51 mouse cellular contexts compared by ENCODE assay signal in genomic region chr9:39623783-39624182, GRCm38 (mm10). TPM values are rescaled to one million over a fixed set of nuclear protein-coding genes. Genes with fewer than 3 reads are reported as not detected.
"Had no signal": no experiment of that assay in that cellular context is flagged by ENCODE, and none has a peak within 500 bp of the region (broad histone marks: within the 10 kb centered on the region; RNA-seq: fewer than 3 reads in every experiment).

No protein-coding gene starts in this region.

- ATAC-seq: hindbrain, embryonic 16.5 days; hindbrain, postnatal 0 days; inflammation-experienced regulatory T-cells, adult 6 months; intestine, embryonic 15.5 days; intestine, postnatal 0 days had no signal

- DNase-seq: heart, postnatal 10 days; heart, postnatal 14 days; heart, postnatal 36 days; heart, postnatal 4 days; kidney, adult 11 months; kidney, adult 18-20 months; kidney, adult 2 months; kidney, adult 8-10 months; kidney, adult 9 months; kidney, postnatal 10 days; kidney, postnatal 14 days; kidney, postnatal 25 days; kidney, postnatal 36 days; kidney, postnatal 4 days; layer of hippocampus, adult 9-11 months; layer of hippocampus, postnatal 36 days had no signal

RNA-seq across cellular contexts. Expression of gene Olfr960, which starts 2.6 kb away (rescaled TPM):
- total RNA-seq: heart, postnatal 10 days; heart, postnatal 14 days; heart, postnatal 25 days; heart, postnatal 36 days; heart, postnatal 4 days; hematopoietic stem cell, adult 5-6 weeks; hindbrain, postnatal 0 days; layer of hippocampus, adult 18-20 months; layer of hippocampus, adult 2 months; layer of hippocampus, adult 8-10 months; layer of hippocampus, postnatal 10 days; layer of hippocampus, postnatal 14 days; layer of hippocampus, postnatal 25 days; layer of hippocampus, postnatal 36 days; left cerebral cortex, adult 18-20 months; left cerebral cortex, adult 2 months had no signal
- polyA plus RNA-seq: heart, embryonic 11.5 days; heart, embryonic 12.5 days; heart, embryonic 13.5 days; heart, embryonic 14.5 days; heart, embryonic 15.5 days; heart, embryonic 16.5 days; heart, postnatal 0 days; hindbrain, embryonic 10.5 days; hindbrain, embryonic 11.5 days; hindbrain, embryonic 12.5 days; hindbrain, embryonic 13.5 days; hindbrain, embryonic 14.5 days; hindbrain, embryonic 15.5 days; hindbrain, embryonic 16.5 days; hindbrain, postnatal 0 days; inflammation-experienced regulatory T-cells, adult 6 months; intestine, embryonic 14.5 days; intestine, embryonic 15.5 days; intestine, embryonic 16.5 days; intestine, postnatal 0 days; kidney, adult 2 months; kidney, embryonic 16.5 days; kidney, postnatal 0 days; large intestine, adult 2 months had no signal

RNA-seq across cellular contexts. Expression of gene Olfr148, which starts 13.3 kb away (rescaled TPM):
- total RNA-seq: heart, postnatal 10 days; heart, postnatal 14 days; heart, postnatal 25 days; heart, postnatal 36 days; heart, postnatal 4 days; hematopoietic stem cell, adult 5-6 weeks; hindbrain, postnatal 0 days; layer of hippocampus, adult 18-20 months; layer of hippocampus, adult 2 months; layer of hippocampus, adult 8-10 months; layer of hippocampus, postnatal 10 days; layer of hippocampus, postnatal 14 days; layer of hippocampus, postnatal 25 days; layer of hippocampus, postnatal 36 days; left cerebral cortex, adult 18-20 months; left cerebral cortex, adult 2 months had no signal
- polyA plus RNA-seq: heart, embryonic 11.5 days; heart, embryonic 12.5 days; heart, embryonic 13.5 days; heart, embryonic 14.5 days; heart, embryonic 15.5 days; heart, embryonic 16.5 days; heart, postnatal 0 days; hindbrain, embryonic 10.5 days; hindbrain, embryonic 11.5 days; hindbrain, embryonic 12.5 days; hindbrain, embryonic 13.5 days; hindbrain, embryonic 14.5 days; hindbrain, embryonic 15.5 days; hindbrain, embryonic 16.5 days; hindbrain, postnatal 0 days; inflammation-experienced regulatory T-cells, adult 6 months; intestine, embryonic 14.5 days; intestine, embryonic 15.5 days; intestine, embryonic 16.5 days; intestine, postnatal 0 days; kidney, adult 2 months; kidney, embryonic 14.5 days; kidney, embryonic 15.5 days; kidney, embryonic 16.5 days; kidney, postnatal 0 days; large intestine, adult 2 months had no signal

RNA-seq across cellular contexts. Expression of gene AW551984, which starts 19.6 kb away (rescaled TPM):
- total RNA-seq: hematopoietic stem cell, adult 5-6 weeks had no signal
- polyA plus RNA-seq: inflammation-experienced regulatory T-cells, adult 6 months had no signal

RNA-seq across cellular contexts. Expression of gene Olfr961, which starts 21.1 kb away (rescaled TPM):
- total RNA-seq: heart, postnatal 10 days; heart, postnatal 14 days; heart, postnatal 25 days; heart, postnatal 36 days; heart, postnatal 4 days; hematopoietic stem cell, adult 5-6 weeks; hindbrain, postnatal 0 days; layer of hippocampus, adult 18-20 months; layer of hippocampus, adult 2 months; layer of hippocampus, adult 8-10 months; layer of hippocampus, postnatal 10 days; layer of hippocampus, postnatal 14 days; layer of hippocampus, postnatal 25 days; layer of hippocampus, postnatal 36 days; left cerebral cortex, adult 18-20 months; left cerebral cortex, adult 2 months had no signal
- polyA plus RNA-seq: heart, embryonic 11.5 days; heart, embryonic 12.5 days; heart, embryonic 13.5 days; heart, embryonic 14.5 days; heart, embryonic 15.5 days; heart, embryonic 16.5 days; heart, postnatal 0 days; hindbrain, embryonic 10.5 days; hindbrain, embryonic 11.5 days; hindbrain, embryonic 12.5 days; hindbrain, embryonic 13.5 days; hindbrain, embryonic 14.5 days; hindbrain, embryonic 15.5 days; hindbrain, embryonic 16.5 days; hindbrain, postnatal 0 days; inflammation-experienced regulatory T-cells, adult 6 months; intestine, embryonic 14.5 days; intestine, embryonic 15.5 days; intestine, embryonic 16.5 days; intestine, postnatal 0 days; kidney, adult 2 months; kidney, embryonic 14.5 days; kidney, embryonic 15.5 days; kidney, embryonic 16.5 days; kidney, postnatal 0 days; large intestine, adult 2 months had no signal

RNA-seq across cellular contexts. Expression of gene Olfr963, which starts 43.2 kb away (rescaled TPM):
- total RNA-seq: heart, postnatal 10 days; heart, postnatal 14 days; heart, postnatal 25 days; heart, postnatal 36 days; heart, postnatal 4 days; hematopoietic stem cell, adult 5-6 weeks; hindbrain, postnatal 0 days; layer of hippocampus, adult 18-20 months; layer of hippocampus, adult 2 months; layer of hippocampus, adult 8-10 months; layer of hippocampus, postnatal 10 days; layer of hippocampus, postnatal 14 days; layer of hippocampus, postnatal 25 days; layer of hippocampus, postnatal 36 days; left cerebral cortex, adult 18-20 months; left cerebral cortex, adult 2 months had no signal
- polyA plus RNA-seq: heart, embryonic 11.5 days; heart, embryonic 12.5 days; heart, embryonic 13.5 days; heart, embryonic 14.5 days; heart, embryonic 15.5 days; heart, embryonic 16.5 days; heart, postnatal 0 days; hindbrain, embryonic 10.5 days; hindbrain, embryonic 11.5 days; hindbrain, embryonic 12.5 days; hindbrain, embryonic 13.5 days; hindbrain, embryonic 14.5 days; hindbrain, embryonic 15.5 days; hindbrain, embryonic 16.5 days; hindbrain, postnatal 0 days; inflammation-experienced regulatory T-cells, adult 6 months; intestine, embryonic 14.5 days; intestine, embryonic 15.5 days; intestine, embryonic 16.5 days; intestine, postnatal 0 days; kidney, adult 2 months; kidney, embryonic 14.5 days; kidney, embryonic 15.5 days; kidney, embryonic 16.5 days; kidney, postnatal 0 days; large intestine, adult 2 months had no signal
